Mouse (Mus musculus): Measurements from ENCODE around the gene Rpl34. TPM values are rescaled to one million over a fixed set of nuclear protein-coding genes. Genes with fewer than 3 reads are reported as not detected.

Rpl34 gene
- polyA plus RNA-seq, 1 experiment: 1,105 TPM

DNA sequence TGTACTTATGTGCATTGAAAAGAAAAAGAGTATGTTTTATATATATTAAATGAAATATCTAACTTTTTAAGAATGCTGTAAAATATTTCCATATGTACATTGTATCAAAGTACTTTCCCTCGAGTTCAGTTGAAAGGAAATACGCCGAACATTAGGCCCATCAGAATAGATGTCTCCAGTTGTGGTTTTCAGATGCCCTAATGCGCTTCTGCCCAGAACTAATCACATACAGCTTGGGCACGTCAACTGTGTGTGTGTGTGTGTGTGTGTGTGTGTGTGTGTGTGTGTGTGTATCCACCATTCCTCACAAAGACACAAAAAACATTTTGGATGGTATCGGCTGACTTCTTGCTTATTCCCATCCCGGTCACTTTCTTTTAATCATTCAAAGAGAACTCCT lies 13.6 kb downstream of the Rpl34 start:
- DNase-seq: no peak
- H3K4me1 ChIP-seq (ENCODE audit: control insufficient read depth, insufficient read depth, low read length): no peaks in the 10 kb centered on the region
- 84% methylated on average over 7 of the region's 7 CpGs for WGBS
- no peak for TF ChIP-seq CTCF (IDR thresholded peaks at IDR 0.05; ENCODE audit: insufficient read depth, low read length)
- no peak for TF ChIP-seq POLR2A (IDR thresholded peaks at IDR 0.05; ENCODE audit: borderline replicate concordance, extremely low read depth, low read depth, low read length)
- no peak overlapping the region for H3K4me3 ChIP-seq (replicated peaks; ENCODE audit: extremely low read depth, low read depth, low read length)

DNA sequence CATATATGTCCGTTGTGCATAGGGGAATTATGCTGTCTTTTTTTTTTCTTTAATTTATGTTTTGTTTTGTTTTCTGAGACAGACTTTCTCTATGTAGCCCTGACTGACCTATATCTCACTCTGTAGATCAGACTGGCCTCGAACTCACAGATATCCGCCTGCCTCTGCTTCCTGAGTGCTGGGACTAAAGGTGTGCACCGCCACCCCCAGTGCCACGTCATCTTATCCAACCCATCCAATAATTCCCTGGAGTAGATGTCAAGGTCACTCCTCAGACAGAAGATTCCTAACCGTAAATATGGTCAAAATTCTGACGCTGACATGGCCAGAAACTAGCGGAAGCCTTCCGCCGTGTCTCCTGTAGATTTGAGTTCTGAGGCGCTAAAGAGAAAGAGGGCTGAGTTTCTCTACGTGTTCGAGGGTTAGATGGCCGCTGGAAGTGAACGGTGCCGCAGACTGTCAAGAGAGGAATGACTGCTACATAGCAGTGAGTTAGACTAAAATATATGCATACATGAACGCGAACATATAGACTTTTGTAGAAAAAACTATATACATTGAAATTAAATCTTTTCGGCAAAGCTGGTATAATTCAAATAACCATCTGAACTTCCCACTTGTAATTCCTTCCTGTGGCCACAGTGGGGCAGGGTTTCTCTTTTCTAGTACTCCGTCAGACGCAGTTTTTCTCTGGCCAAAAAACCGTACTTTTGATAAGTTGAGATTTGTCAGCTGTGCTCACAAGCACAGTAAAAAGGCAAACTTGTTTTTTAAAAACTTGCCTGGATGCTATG lies 15.2 kb downstream of the Rpl34 start:
- WGBS: 8% methylated on average over 22 of the region's 22 CpGs
- Histone ChIP-seq H3K4me3 (replicated peaks; ENCODE audit: extremely low read depth, low read depth, low read length) (peak overlapping the region; percentile 90), H3K4me1 (ENCODE audit: control insufficient read depth, insufficient read depth, low read length) (no peaks in the 10 kb centered on the region)
- no peak for TF ChIP-seq POLR2A (IDR thresholded peaks at IDR 0.05; ENCODE audit: borderline replicate concordance, extremely low read depth, low read depth, low read length)
- peak; percentile 12; the same call in 1 of the 2 replicates for TF ChIP-seq CTCF (IDR thresholded peaks at IDR 0.05; ENCODE audit: insufficient read depth, low read length)
- DNase-seq: peak; percentile 63

DNA sequence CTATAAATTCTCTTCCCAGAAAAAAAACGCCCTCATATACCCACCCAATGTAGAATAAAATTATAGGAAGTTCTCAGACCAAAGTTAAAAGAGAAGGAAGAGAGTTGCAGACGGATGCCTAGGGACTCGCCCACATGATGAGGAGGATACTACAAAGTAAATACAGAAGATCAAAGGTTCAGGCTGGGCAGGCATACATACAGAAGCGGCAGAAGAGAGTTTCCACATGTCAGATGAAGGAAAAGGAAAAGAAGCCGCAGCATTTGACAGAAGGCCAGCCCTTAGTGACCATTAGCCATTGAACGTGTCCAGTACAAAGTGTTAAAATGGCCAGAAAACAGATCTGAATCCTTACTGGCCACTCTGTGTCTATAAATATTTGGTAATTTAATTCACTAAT lies 17.3 kb downstream of the Rpl34 start:
- no peak for DNase-seq
- Histone ChIP-seq H3K4me3 (replicated peaks; ENCODE audit: extremely low read depth, low read depth, low read length) (no peak overlapping the region), H3K4me1 (ENCODE audit: control insufficient read depth, insufficient read depth, low read length) (peaks cover 1% of the 10 kb centered on the region; the same call in 1 of the 2 replicates)
- WGBS: 26% methylated on average over 6 of the region's 6 CpGs
- TF ChIP-seq CTCF (IDR thresholded peaks at IDR 0.05; ENCODE audit: insufficient read depth, low read length) (no peak), POLR2A (IDR thresholded peaks at IDR 0.05; ENCODE audit: borderline replicate concordance, extremely low read depth, low read depth, low read length) (no peak)

DNA sequence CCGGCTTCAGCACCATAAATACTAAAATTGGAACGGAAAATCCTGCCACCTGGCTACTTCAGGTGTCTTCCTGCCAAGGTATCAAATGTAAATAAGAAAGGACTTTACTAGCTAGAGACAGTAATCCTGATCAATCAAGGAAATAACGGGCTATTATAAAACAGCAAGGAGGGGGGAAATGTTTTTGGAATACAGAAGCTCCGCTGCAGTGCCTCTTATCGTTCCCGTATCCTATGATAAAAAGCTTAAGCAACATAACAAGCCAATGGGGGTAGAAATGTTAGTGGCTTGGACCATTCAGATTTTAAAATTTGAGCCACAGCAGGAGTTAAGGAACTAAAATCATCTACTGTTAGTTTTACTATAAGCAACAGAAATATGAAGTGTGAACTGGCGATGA lies 20.1 kb downstream of the Rpl34 start:
- Histone ChIP-seq H3K4me3 (replicated peaks; ENCODE audit: extremely low read depth, low read depth, low read length) (no peak overlapping the region), H3K4me1 (ENCODE audit: control insufficient read depth, insufficient read depth, low read length) (peaks cover 4% of the 10 kb centered on the region; the same call in 1 of the 2 replicates)
- 50% methylated on average over 7 of the region's 7 CpGs for WGBS
- DNase-seq: no peak
- TF ChIP-seq POLR2A (IDR thresholded peaks at IDR 0.05; ENCODE audit: borderline replicate concordance, extremely low read depth, low read depth, low read length): no peak
- TF ChIP-seq CTCF (IDR thresholded peaks at IDR 0.05; ENCODE audit: insufficient read depth, low read length): no peak

DNA sequence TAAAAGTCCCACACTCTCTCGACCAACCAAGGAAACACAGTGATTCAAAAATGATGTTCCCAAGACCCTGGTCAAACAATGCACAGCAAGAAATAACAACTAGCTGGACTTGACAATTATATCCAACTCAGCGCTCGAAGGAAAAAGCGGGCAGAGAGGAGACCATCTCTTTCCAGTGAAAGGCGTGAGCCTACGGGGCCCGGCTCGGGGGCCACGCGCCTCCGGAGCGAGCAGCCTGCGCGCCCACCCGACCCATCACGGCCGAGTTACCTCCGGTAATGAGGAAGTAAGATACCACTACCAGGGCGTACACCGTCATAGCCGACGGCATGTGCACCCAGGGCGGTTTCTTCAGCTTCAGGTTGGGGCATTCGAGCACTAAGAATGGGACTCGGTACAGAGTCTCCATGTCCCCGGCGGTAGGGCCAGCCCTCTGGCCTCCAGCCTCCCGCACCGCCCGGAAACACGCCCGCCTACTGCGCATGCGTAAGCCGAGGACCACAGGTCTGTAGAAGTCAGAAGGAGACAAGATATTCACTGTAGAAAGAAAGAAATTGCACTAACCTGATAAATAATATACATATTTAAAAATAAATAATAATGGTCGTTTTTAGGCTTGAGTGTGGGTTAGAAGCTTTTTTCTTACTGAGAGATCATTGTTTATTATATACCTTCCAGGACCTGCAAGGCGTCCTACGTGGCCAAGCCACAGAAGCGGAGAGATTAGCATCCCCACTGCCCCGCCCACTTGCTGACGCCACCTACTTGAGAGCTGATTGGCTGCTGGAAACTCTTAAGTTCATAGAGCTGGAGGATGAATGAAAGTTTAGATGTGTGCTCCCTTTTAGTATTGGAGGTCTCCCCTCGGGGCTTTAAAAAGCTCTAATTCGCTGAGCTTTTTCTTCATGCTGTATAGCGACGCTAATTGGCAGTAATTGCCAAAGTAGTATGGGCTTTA lies 21.0 kb downstream of the Rpl34 start, which contains the start of gene Ostc:
TSS of gene Ostc (minus strand) at position 478 of the 958 bp plus-strand sequence.
- Histone ChIP-seq H3K4me3 (replicated peaks; ENCODE audit: extremely low read depth, low read depth, low read length) (peak within 1 kb of the TSS; percentile 100), H3K4me1 (ENCODE audit: control insufficient read depth, insufficient read depth, low read length) (peaks cover 4% of the 10 kb centered on the region; the same call in 1 of the 2 replicates)
- TF ChIP-seq CTCF (IDR thresholded peaks at IDR 0.05; ENCODE audit: insufficient read depth, low read length) (no peak), POLR2A (IDR thresholded peaks at IDR 0.05; ENCODE audit: borderline replicate concordance, extremely low read depth, low read depth, low read length) (peak; percentile 92)
- peak; percentile 94 for DNase-seq
- WGBS: under 1% methylated on average over 45 of the region's 45 CpGs

DNA sequence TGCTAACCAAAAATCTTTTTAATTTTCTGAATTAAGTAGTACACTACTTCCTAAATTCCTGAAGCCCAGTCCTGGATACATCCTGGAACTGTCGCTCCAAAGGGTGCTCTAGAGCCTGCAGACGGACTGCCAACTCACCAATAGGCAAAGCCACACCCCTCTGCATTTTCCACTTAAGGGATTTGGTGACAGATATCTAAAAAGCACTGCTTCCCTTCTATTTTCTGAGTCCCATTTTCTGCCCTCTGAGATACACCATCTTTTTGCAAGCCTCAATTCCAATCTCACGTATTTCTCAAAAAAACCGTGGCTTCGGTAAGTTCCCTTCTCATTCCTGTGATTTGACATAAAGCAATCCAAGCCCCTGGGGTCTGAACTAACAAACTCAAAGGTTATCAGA lies 21.7 kb downstream of the Rpl34 start:
- TF ChIP-seq POLR2A (IDR thresholded peaks at IDR 0.05; ENCODE audit: borderline replicate concordance, extremely low read depth, low read depth, low read length) (no peak), CTCF (IDR thresholded peaks at IDR 0.05; ENCODE audit: insufficient read depth, low read length) (no peak)
- H3K4me3 ChIP-seq (replicated peaks; ENCODE audit: extremely low read depth, low read depth, low read length): peak overlapping the region; percentile 100
- no peak for DNase-seq
- peaks cover 4% of the 10 kb centered on the region; the same call in 1 of the 2 replicates for H3K4me1 ChIP-seq (ENCODE audit: control insufficient read depth, insufficient read depth, low read length)
- 0% methylated on average over 5 of the region's 5 CpGs for WGBS

DNA sequence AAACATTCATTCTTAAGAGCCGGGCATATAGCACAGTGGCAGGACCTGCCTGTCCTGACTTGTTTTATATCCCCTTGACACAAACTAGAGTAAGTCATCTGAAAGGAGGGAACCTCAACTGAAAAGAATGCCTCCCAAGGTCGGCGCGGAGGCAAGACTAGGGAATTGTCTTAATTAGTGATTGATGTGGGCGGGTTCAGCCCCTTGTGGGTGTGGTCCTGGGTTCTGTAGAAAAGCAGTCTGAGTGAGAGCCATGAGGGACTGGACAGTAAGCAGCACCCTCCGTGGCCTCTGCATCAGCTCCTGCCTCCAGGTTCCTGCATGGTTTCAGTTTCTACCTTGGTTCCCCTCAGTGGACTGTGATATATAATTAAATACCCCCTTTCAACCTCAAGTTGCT lies 27.9 kb downstream of the Rpl34 start:
- TF ChIP-seq CTCF (IDR thresholded peaks at IDR 0.05; ENCODE audit: insufficient read depth, low read length) (no peak), POLR2A (IDR thresholded peaks at IDR 0.05; ENCODE audit: borderline replicate concordance, extremely low read depth, low read depth, low read length) (no peak)
- DNase-seq: no peak
- no peaks in the 10 kb centered on the region for H3K4me1 ChIP-seq (ENCODE audit: control insufficient read depth, insufficient read depth, low read length)
- WGBS: 78% methylated on average over 6 of the region's 6 CpGs
- H3K4me3 ChIP-seq (replicated peaks; ENCODE audit: extremely low read depth, low read depth, low read length): no peak overlapping the region

DNA sequence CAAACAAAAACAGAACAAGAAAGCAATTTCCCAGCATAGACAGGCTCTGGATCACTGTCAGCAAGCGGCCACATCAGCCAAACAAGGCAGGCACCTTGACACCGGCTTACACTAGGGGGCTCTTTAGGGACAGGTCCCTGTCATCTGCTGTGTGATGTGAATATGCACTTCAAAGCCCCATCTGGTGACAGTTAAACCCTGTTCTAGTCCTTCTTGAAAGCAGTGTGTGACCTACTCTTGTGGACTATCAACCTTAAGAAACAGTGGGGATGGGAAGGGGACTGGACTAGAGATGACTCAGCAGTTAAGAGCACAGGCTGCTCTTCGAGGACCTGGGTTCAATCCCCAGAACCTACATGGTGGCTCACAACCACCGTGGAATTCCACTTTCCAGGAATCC lies 32.6 kb downstream of the Rpl34 start:
- TF ChIP-seq POLR2A (IDR thresholded peaks at IDR 0.05; ENCODE audit: borderline replicate concordance, extremely low read depth, low read depth, low read length): no peak
- no peak for TF ChIP-seq CTCF (IDR thresholded peaks at IDR 0.05; ENCODE audit: insufficient read depth, low read length)
- no peak for DNase-seq
- WGBS: 74% methylated on average over 4 of the region's 4 CpGs
- no peak overlapping the region for H3K4me3 ChIP-seq (replicated peaks; ENCODE audit: extremely low read depth, low read depth, low read length)
- no peaks in the 10 kb centered on the region for H3K4me1 ChIP-seq (ENCODE audit: control insufficient read depth, insufficient read depth, low read length)

DNA sequence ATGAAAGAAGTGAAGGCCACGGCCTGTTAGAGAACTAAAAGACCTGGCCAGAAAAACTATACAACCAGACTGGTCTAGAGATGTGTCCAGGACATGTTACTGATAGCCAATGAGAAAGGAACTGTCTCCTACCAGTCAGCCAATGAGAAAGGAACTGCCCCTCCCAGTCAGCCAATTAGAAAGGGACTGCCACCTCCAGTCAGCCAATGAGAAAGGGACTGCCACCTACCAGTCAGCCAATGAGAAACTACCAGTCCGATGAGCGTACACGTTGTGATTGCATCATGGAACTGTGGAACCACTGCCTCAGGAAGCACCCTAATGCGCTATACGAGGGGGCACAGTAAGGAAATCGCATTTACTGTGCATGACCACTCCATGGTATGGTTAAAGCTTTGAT lies 35.5 kb downstream of the Rpl34 start:
- TF ChIP-seq CTCF (IDR thresholded peaks at IDR 0.05; ENCODE audit: insufficient read depth, low read length) (no peak), POLR2A (IDR thresholded peaks at IDR 0.05; ENCODE audit: borderline replicate concordance, extremely low read depth, low read depth, low read length) (no peak)

More for the DNA sequence above, 35.5 kb downstream of the Rpl34 start:
- Histone ChIP-seq H3K4me3 (replicated peaks; ENCODE audit: extremely low read depth, low read depth, low read length) (no peak overlapping the region), H3K4me1 (ENCODE audit: control insufficient read depth, insufficient read depth, low read length) (peaks cover 4% of the 10 kb centered on the region; the same call in 1 of the 2 replicates)
- 90% methylated on average over 7 of the region's 7 CpGs for WGBS
- DNase-seq: no peak
